Mouse (Mus musculus) myocyte (in vitro differentiated cells): ENCODE measurements around the gene Pgap3. TPM values are rescaled to one million over a fixed set of nuclear protein-coding genes. Genes with fewer than 3 reads are reported as not detected.

Source experiments
- H3K27me3 ChIP-seq: one replicate; pipeline ENCODE4 v1.6.1; 2011; ENCODE audit not compliant: control insufficient read depth, insufficient read depth, insufficient read length
- H3K36me3 ChIP-seq: one replicate; pipeline ENCODE4 v1.6.1; 2011; ENCODE audit not compliant: control insufficient read depth, insufficient read depth
- H3K4me2 ChIP-seq: one replicate; pipeline ENCODE4 v1.6.1; 2011; ENCODE audit warnings: low read depth, control low read depth
- H3K4me3 ChIP-seq: one replicate; pipeline ENCODE4 v1.5.1; 2011; ENCODE audit warnings: mild to moderate bottlenecking, control low read depth, moderate library complexity
- H3K79me2 ChIP-seq: one replicate; pipeline ENCODE4 v1.6.1; 2011; ENCODE audit not compliant: control insufficient read depth, insufficient read depth
- H3ac ChIP-seq: one replicate; pipeline ENCODE4 v1.6.1; 2011; ENCODE audit not compliant: control insufficient read depth, insufficient read length
- CEBPB ChIP-seq: IDR thresholded peaks from 2 replicates; pipeline ENCODE4 v1.6.1; 2011; ENCODE audit warnings: mild to moderate bottlenecking, moderate library complexity; ENCODE audit not compliant: poor library complexity, insufficient read depth, severe bottlenecking
- E2F4 ChIP-seq: IDR thresholded peaks from one replicate; pipeline ENCODE4 v1.6.1; 2011; ENCODE audit warnings: mild to moderate bottlenecking, control low read depth, moderate library complexity; ENCODE audit not compliant: insufficient read depth
- MAX ChIP-seq: IDR thresholded peaks from one replicate; pipeline ENCODE4 v1.6.1; 2011; ENCODE audit warnings: low read depth, mild to moderate bottlenecking, control low read depth
- MYOD1 ChIP-seq, 3 experiments: IDR thresholded peaks; one replicate each; pipeline ENCODE4 v1.6.1; 2011; ENCODE audit warnings: control low read depth in 2 of 3, low read depth in 2 of 3, mild to moderate bottlenecking in 2 of 3, moderate library complexity in 1 of 3; ENCODE audit not compliant: insufficient read length in 2 of 3, control insufficient read depth in 1 of 3
- MYOG ChIP-seq, 3 experiments: IDR thresholded peaks; one replicate each; pipeline ENCODE4 v1.6.1; 2011; ENCODE audit warnings: control low read depth in 2 of 3, low read depth in 2 of 3, mild to moderate bottlenecking in 2 of 3; ENCODE audit not compliant: insufficient read length in 2 of 3, control insufficient read depth in 1 of 3, insufficient read depth in 1 of 3
- POLR2A ChIP-seq: IDR thresholded peaks from one replicate; pipeline ENCODE4 v1.6.1; 2011; ENCODE audit warnings: low read depth, mild to moderate bottlenecking, control low read depth, moderate library complexity; ENCODE audit not compliant: insufficient read length
- POLR2AphosphoS2 ChIP-seq: IDR thresholded peaks from one replicate; pipeline ENCODE4 v1.6.1; 2011; ENCODE audit warnings: low read depth, control low read depth; ENCODE audit not compliant: insufficient read length
- REST ChIP-seq: IDR thresholded peaks from one replicate; pipeline ENCODE4 v1.6.1; 2011; ENCODE audit warnings: mild to moderate bottlenecking, control low read depth, moderate library complexity; ENCODE audit not compliant: insufficient read depth, insufficient read length
- SRF ChIP-seq: IDR thresholded peaks from one replicate; pipeline ENCODE4 v1.6.1; 2011; ENCODE audit warnings: low read depth; ENCODE audit not compliant: control insufficient read depth, insufficient read length
- TCF12 ChIP-seq: IDR thresholded peaks from one replicate; pipeline ENCODE4 v1.6.1; 2011; ENCODE audit warnings: mild to moderate bottlenecking, control low read depth; ENCODE audit not compliant: poor library complexity, insufficient read depth, severe bottlenecking
- TCF3 ChIP-seq: IDR thresholded peaks from one replicate; pipeline ENCODE4 v1.6.1; 2011; ENCODE audit warnings: low read depth, control low read depth; ENCODE audit not compliant: insufficient read length
- USF1 ChIP-seq: IDR thresholded peaks from one replicate; pipeline ENCODE4 v1.6.1; 2011; ENCODE audit warnings: low read depth, mild to moderate bottlenecking, control low read depth, moderate library complexity
- polyA plus RNA-seq: library from polyadenylated mRNA; unstranded; fragments of >200 nt; fragmentation: generic; extraction: Trizol; gene quantifications from one replicate; pipeline ENCODE4 v1.2.1, GENCODE M21; 2012; ENCODE audit warnings: missing spikeins

Pgap3 gene
- polyA plus RNA-seq, 1 experiment, result 8.7 TPM

DNA sequence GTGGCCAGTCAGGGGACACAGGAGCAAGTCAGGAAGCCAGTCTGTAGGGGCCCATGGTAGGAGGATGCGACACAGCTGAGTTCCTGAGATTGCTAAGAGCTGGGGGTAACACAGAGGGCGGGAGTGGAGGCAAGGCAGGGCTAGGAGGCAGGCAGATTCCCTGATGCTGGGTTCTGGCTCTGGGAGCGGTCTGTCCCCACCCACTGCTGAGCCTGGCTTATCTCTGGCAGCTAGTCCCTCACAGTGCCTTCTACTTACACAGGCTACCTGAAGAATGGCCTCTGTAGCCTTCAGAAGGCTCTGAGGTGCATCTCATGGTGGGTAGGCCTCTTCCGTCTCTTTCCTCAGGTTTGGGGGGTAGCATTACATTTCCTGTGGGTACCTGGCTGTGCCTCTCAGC is 7.6 kb downstream of the Pgap3 start:
- Histone ChIP-seq H3K36me3 (no peaks in the 10 kb centered on the region), H3K27me3 (peaks cover 7% of the 10 kb centered on the region), H3ac (no peak overlapping the region), H3K4me3 (no peak overlapping the region), H3K4me2 (peak overlapping the region; percentile 14), H3K79me2 (no peaks in the 10 kb centered on the region)
- TF ChIP-seq TCF3 (no peak), E2F4 (no peak), MYOD1 (IDR thresholded peaks at IDR 0.05; ENCODE audit: control insufficient read depth in 1 of 3, insufficient read length in 2 of 3, low read depth in 2 of 3) (no peak), REST (no peak), USF1 (no peak), POLR2A (no peak), TCF12 (no peak), CEBPB (no peak), POLR2AphosphoS2 (no peak), SRF (no peak), MYOG (IDR thresholded peaks at IDR 0.05; ENCODE audit: control insufficient read depth in 1 of 3, insufficient read depth in 1 of 3, insufficient read length in 2 of 3, low read depth in 2 of 3) (no peak), MAX (no peak)

DNA sequence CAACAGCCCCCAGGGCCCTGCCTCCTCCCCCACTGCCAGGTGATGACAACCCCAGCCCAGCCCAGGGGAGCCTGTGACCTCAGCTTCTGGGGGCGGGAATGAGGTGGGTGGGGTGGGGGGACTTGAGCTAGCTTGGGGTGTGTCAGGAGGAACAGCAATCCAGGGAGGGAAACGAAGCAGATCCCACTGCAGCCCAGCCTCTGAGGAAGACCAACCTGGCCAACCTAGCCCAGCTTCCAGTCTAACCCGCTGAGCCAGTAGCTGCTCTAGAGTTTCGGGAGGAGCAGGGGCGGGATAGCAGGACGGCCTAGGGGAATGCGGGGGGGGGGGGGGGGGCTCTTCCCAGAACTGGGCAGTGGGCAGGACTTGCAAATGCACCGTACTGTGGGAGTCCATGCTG is 8.3 kb downstream of the Pgap3 start:
- TF ChIP-seq POLR2AphosphoS2 (no peak), TCF3 (no peak), USF1 (no peak), SRF (no peak), MYOD1 (IDR thresholded peaks at IDR 0.05; ENCODE audit: control insufficient read depth in 1 of 3, insufficient read length in 2 of 3, low read depth in 2 of 3) (no peak), CEBPB (no peak), E2F4 (no peak)
- peaks cover 13% of the 10 kb centered on the region for H3K27me3 ChIP-seq
- H3K4me2 ChIP-seq, result no peak overlapping the region

DNA sequence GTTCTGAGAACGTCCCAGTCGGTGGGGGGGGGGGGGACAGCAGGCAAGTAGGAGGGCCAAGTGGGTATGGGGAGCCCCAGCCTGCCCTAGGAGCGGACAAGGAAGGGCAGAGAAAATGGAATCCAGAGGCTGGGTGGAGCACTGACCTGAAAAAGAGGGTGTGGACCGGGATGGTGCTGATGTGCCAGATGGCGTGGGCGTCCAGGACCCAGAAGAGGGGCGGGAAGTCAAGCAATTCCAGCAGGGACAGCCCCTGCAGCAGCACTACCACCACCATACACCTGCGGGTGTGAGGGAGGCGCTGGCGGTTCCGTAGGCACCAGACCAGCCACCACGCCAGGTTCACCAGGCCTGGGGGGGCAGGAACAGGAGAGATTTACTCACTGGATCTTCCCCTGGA is 10.1 kb downstream of the Pgap3 start:
- Histone ChIP-seq H3K4me3 (no peak overlapping the region), H3K27me3 (peaks cover 19% of the 10 kb centered on the region), H3ac (no peak overlapping the region), H3K36me3 (no peaks in the 10 kb centered on the region), H3K4me2 (no peak overlapping the region), H3K79me2 (no peaks in the 10 kb centered on the region)
- TF ChIP-seq TCF3 (no peak), REST (no peak), USF1 (no peak), SRF (no peak), MYOG (IDR thresholded peaks at IDR 0.05; ENCODE audit: control insufficient read depth in 1 of 3, insufficient read depth in 1 of 3, insufficient read length in 2 of 3, low read depth in 2 of 3) (no peak), TCF12 (no peak), CEBPB (no peak), MYOD1 (IDR thresholded peaks at IDR 0.05; ENCODE audit: control insufficient read depth in 1 of 3, insufficient read length in 2 of 3, low read depth in 2 of 3) (no peak), MAX (no peak), POLR2AphosphoS2 (no peak), E2F4 (no peak), POLR2A (no peak)

More for the DNA sequence above, 8.3 kb downstream of the Pgap3 start:
- Histone ChIP-seq H3K4me3 (no peak overlapping the region), H3K79me2 (no peaks in the 10 kb centered on the region), H3ac (no peak overlapping the region), H3K36me3 (no peaks in the 10 kb centered on the region)

DNA sequence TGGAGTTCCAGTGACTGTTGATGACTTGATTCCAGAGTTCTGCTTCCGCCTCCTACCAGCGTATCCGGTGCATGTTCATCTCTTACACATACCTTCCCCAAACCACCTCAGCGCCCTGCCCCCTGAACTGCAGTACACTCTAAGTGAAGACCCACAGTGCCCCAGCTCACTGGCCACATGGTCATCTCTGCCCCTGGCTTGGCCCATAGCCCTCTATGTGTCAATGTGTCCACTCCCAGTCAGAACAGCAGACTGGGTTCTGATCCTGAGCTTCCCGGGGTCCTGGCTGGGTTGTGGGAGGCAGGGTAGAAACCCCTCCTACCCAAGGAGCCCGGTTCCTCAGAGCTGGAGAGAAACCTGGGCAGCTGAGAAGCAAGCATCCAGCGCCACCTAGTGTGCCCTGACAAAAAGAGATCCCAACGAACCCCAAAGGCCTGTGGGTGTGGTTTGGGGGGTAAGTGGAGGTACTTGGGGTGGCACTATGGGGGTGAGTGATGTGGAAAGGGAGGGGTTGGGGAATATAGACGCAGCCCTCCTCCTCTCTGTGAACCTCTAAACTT is 11.0 kb downstream of the Pgap3 start:
- Histone ChIP-seq H3ac (no peak overlapping the region), H3K4me2 (no peak overlapping the region), H3K36me3 (no peaks in the 10 kb centered on the region), H3K4me3 (no peak overlapping the region), H3K79me2 (no peaks in the 10 kb centered on the region), H3K27me3 (peaks cover 19% of the 10 kb centered on the region)
- TF ChIP-seq TCF3 (no peak), E2F4 (no peak), USF1 (no peak), CEBPB (no peak), MAX (no peak), REST (no peak), POLR2AphosphoS2 (no peak), MYOD1 (IDR thresholded peaks at IDR 0.05; ENCODE audit: control insufficient read depth in 1 of 3, insufficient read length in 2 of 3, low read depth in 2 of 3) (no peak), SRF (no peak), TCF12 (no peak), MYOG (IDR thresholded peaks at IDR 0.05; ENCODE audit: control insufficient read depth in 1 of 3, insufficient read depth in 1 of 3, insufficient read length in 2 of 3, low read depth in 2 of 3) (no peak), POLR2A (no peak)
